Mouse (Mus musculus): ENCODE measurements around the gene Gm1043.

Gm1043 gene

GRCm38 (mm10) chr5:37198011-37198688, 113.0 kb downstream of the Gm1043 start:
- intact Hi-C loops (cut with DNase I), result no loop called here

GRCm38 (mm10) chr5:37202285-37202684, 117.1 kb downstream of the Gm1043 start:
- intact Hi-C loops (cut with DNase I), result no loop called here

GRCm38 (mm10) chr5:37204886-37205285, 119.7 kb downstream of the Gm1043 start:
- intact Hi-C loops (cut with DNase I), result no loop called here

GRCm38 (mm10) chr5:37205420-37205819, 120.2 kb downstream of the Gm1043 start:
- intact Hi-C loops (cut with DNase I), result no loop called here

- intact Hi-C loops (cut with DNase I), result no loop called here
Measured at GRCm38 (mm10) chr5:37206364-37206763, 121.2 kb downstream of the Gm1043 start.

- intact Hi-C loops (cut with DNase I), result no loop called here
Measured at GRCm38 (mm10) chr5:37212938-37213708, 128.0 kb downstream of the Gm1043 start.

- intact Hi-C loops (cut with DNase I), result no loop called here
Measured at GRCm38 (mm10) chr5:37213709-37214103, 128.5 kb downstream of the Gm1043 start.

- intact Hi-C loops (cut with DNase I), result no loop called here
Measured at GRCm38 (mm10) chr5:37214614-37215013, 129.4 kb downstream of the Gm1043 start.

- intact Hi-C loops (cut with DNase I), result no loop called here
Measured at GRCm38 (mm10) chr5:37215276-37215675, 130.1 kb downstream of the Gm1043 start.

GRCm38 (mm10) chr5:37219615-37220014, 134.4 kb downstream of the Gm1043 start:
- intact Hi-C loops (cut with DNase I), result no loop called here

- intact Hi-C loops (cut with DNase I), result no loop called here
Measured at GRCm38 (mm10) chr5:37220575-37220974, 135.4 kb downstream of the Gm1043 start.

- intact Hi-C loops (cut with DNase I), result no loop called here
Measured at GRCm38 (mm10) chr5:37221563-37221962, 136.4 kb downstream of the Gm1043 start.

- intact Hi-C loops (cut with DNase I), result no loop called here
Measured at GRCm38 (mm10) chr5:37222316-37222715, 137.1 kb downstream of the Gm1043 start.

- intact Hi-C loops (cut with DNase I), result no loop called here
Measured at GRCm38 (mm10) chr5:37225708-37226107, 140.5 kb downstream of the Gm1043 start.

- intact Hi-C loops (cut with DNase I), result no loop called here
Measured at GRCm38 (mm10) chr5:37227956-37228680, 142.9 kb downstream of the Gm1043 start.

GRCm38 (mm10) chr5:37228894-37229293, 143.7 kb downstream of the Gm1043 start:
- intact Hi-C loops (cut with DNase I), result no loop called here

- intact Hi-C loops (cut with DNase I), result no loop called here
Measured at GRCm38 (mm10) chr5:37233010-37233557, 147.9 kb downstream of the Gm1043 start.

GRCm38 (mm10) chr5:37238654-37239053, 153.5 kb downstream of the Gm1043 start:
- intact Hi-C loops (cut with DNase I), result no loop called here

- intact Hi-C loops (cut with DNase I), result no loop called here
Measured at GRCm38 (mm10) chr5:37240550-37240949, 155.4 kb downstream of the Gm1043 start.

- intact Hi-C loops (cut with DNase I), result no loop called here
Measured at GRCm38 (mm10) chr5:37241224-37241623, 156.1 kb downstream of the Gm1043 start.

- intact Hi-C loops (cut with DNase I), result no loop called here
Measured at GRCm38 (mm10) chr5:37241651-37242151, 156.5 kb downstream of the Gm1043 start, which contains the start of gene Crmp1. Crmp1 (plus strand) TSS chr5:37241940.

All from adrenal gland (tissue).